Comparison of ENCODE assay signal across 9 mouse cellular contexts in genomic region chr2:151999669-152000290, GRCm38 (mm10). TPM values are rescaled to one million over a fixed set of nuclear protein-coding genes. Genes with fewer than 3 reads are reported as not detected.
DNase-seq lines count a peak whose midpoint lies in the region; ATAC-seq and TF ChIP-seq lines count a peak whose summit lies in the region.
"Had no signal": no experiment of that assay in that cellular context is flagged by ENCODE, and none has a peak within 500 bp of the region (broad histone marks: within the 10 kb centered on the region; RNA-seq: fewer than 3 reads in every experiment).

No protein-coding gene starts in this region.

- peaks cover 6% of the 10 kb centered on the region; the same call in 1 of the 2 replicates for H3K4me1 ChIP-seq in heart, embryonic 11.5 days (ENCODE audit: control insufficient read depth, insufficient read depth, low read length)
- H3K4me1 ChIP-seq in embryonic facial prominence, embryonic 10.5 days, result peaks cover 39% of the 10 kb centered on the region
- peaks cover 18% of the 10 kb centered on the region for H3K4me1 ChIP-seq in kidney, postnatal 0 days (replicated peaks; ENCODE audit: insufficient read depth, low read length)

- no peak for DNase-seq in heart, postnatal 4 days
- DNase-seq in embryonic facial prominence, embryonic 10.5 days (ENCODE audit: low spot score), result peak; percentile 27
- peak; percentile 50 for DNase-seq in kidney, postnatal 0 days (ENCODE audit: low spot score)
- peak; percentile 74 for DNase-seq in lung, postnatal 36 days
- no peak for DNase-seq in cerebellum, adult 9-11 months
- DNase-seq in layer of hippocampus, adult 8-10 months (ENCODE audit: low spot score in 2 of 2), result no peak
- DNase-seq: midbrain, embryonic 14.5 days had no signal

- no peaks in the 10 kb centered on the region for H3K36me3 ChIP-seq in heart, embryonic 11.5 days (ENCODE audit: control insufficient read depth, insufficient read depth, low read length)
- H3K36me3 ChIP-seq in embryonic facial prominence, embryonic 10.5 days (replicated peaks), result no peaks in the 10 kb centered on the region
- no peaks in the 10 kb centered on the region for H3K36me3 ChIP-seq in kidney, postnatal 0 days (ENCODE audit: insufficient read depth, low read length)

- H3K9ac ChIP-seq in heart, embryonic 11.5 days (ENCODE audit: low read depth, low read length), result no peak overlapping the region; the same call in 1 of the 2 replicates
- H3K9ac ChIP-seq in kidney, postnatal 0 days (ENCODE audit: low read depth, low read length), result 0 out of 2 replicates have a peak overlapping the region, but pooled peaks have one; percentile 35

- H3K27ac ChIP-seq in heart, embryonic 11.5 days (ENCODE audit: low read depth, low read length), result no peak overlapping the region
- peak overlapping the region; percentile 19; the same call in 1 of the 2 replicates for H3K27ac ChIP-seq in embryonic facial prominence, embryonic 10.5 days (replicated peaks)
- 0 out of 2 replicates have a peak overlapping the region, but pooled peaks have one; percentile 13 for H3K27ac ChIP-seq in kidney, postnatal 0 days

- H3K27me3 ChIP-seq in heart, embryonic 11.5 days (ENCODE audit: control insufficient read depth, insufficient read depth, low read length), result peaks cover 63% of the 10 kb centered on the region
- peaks cover 80% of the 10 kb centered on the region for H3K27me3 ChIP-seq in embryonic facial prominence, embryonic 10.5 days (replicated peaks; ENCODE audit: low read depth, poor library complexity, severe bottlenecking)
- H3K27me3 ChIP-seq in kidney, postnatal 0 days (ENCODE audit: insufficient read depth, low read length), result no peaks in the 10 kb centered on the region

- no peaks in the 10 kb centered on the region for H3K9me3 ChIP-seq in heart, embryonic 11.5 days (replicated peaks; ENCODE audit: control insufficient read depth, low read length)
- no peaks in the 10 kb centered on the region for H3K9me3 ChIP-seq in embryonic facial prominence, embryonic 10.5 days
- no peaks in the 10 kb centered on the region for H3K9me3 ChIP-seq in kidney, postnatal 0 days (replicated peaks; ENCODE audit: low read length)

- no peak overlapping the region for H3K4me3 ChIP-seq in heart, embryonic 11.5 days (ENCODE audit: low read depth, low read length)
- H3K4me3 ChIP-seq in embryonic facial prominence, embryonic 10.5 days, result peak overlapping the region; percentile 25; the same call in 1 of the 2 replicates
- H3K4me3 ChIP-seq in kidney, postnatal 0 days (replicated peaks; ENCODE audit: low read depth, low read length), result peak overlapping the region; percentile 11; the same call in 1 of the 2 replicates

- peak overlapping the region; percentile 27 for H3K4me2 ChIP-seq in heart, embryonic 11.5 days
- H3K4me2 ChIP-seq in kidney, postnatal 0 days (ENCODE audit: low read length), result peak overlapping the region; percentile 41

- no peak for ATAC-seq in heart, embryonic 11.5 days (replicated peaks; ENCODE audit: insufficient number of reproducible peaks, low FRiP score, low TSS enrichment)
- peak; percentile 47 for ATAC-seq in kidney, postnatal 0 days (replicated peaks; ENCODE audit: low FRiP score, low read depth)
- no peak for ATAC-seq in megakaryocyte, adult 5-6 weeks (ENCODE audit: poor library complexity, severe bottlenecking)

- whole genome bisulfite sequencing in heart, embryonic 11.5 days (ENCODE audit: insufficient replicate concordance), result 8% methylated on average over 20 of the region's 20 CpGs
- WGBS in embryonic facial prominence, embryonic 10.5 days, result 3% methylated on average over 20 of the region's 20 CpGs
- WGBS in kidney, postnatal 0 days, result 11% methylated on average over 20 of the region's 20 CpGs

- TF ChIP-seq CTCF in kidney, postnatal 0 days (IDR thresholded peaks at IDR 0.05; ENCODE audit: low read depth), result peak; percentile 26

RNA-seq across cellular contexts. Expression of gene Slc52a3, which starts 3.5 kb away (rescaled TPM):
- 0.80 and 0.86 TPM in 2 replicates for polyA plus RNA-seq in heart, embryonic 11.5 days (2014; fragmentation: Nextera tagmentation; extraction: Ambion mirVana)
- total RNA-seq in heart, postnatal 4 days (2021), result 1 to 10 TPM; 1.4 to 1.5 TPM
- polyA plus RNA-seq in embryonic facial prominence, embryonic 10.5 days (2016; fragmentation: Nextera tagmentation; extraction: Ambion mirVana), result 0.63 and 0.80 TPM in 2 replicates
- 24.5 and 27.1 TPM in 2 replicates for polyA plus RNA-seq in kidney, postnatal 0 days (2015; fragmentation: Nextera tagmentation; extraction: Ambion mirVana)
- total RNA-seq in megakaryocyte, adult 5-6 weeks (2015), result 1.0 and 1.4 TPM in 2 replicates
- total RNA-seq in megakaryocyte, adult 5-6 weeks (2017), result 0.07 and 0.53 TPM in 2 replicates
- total RNA-seq in layer of hippocampus, adult 8-10 months (2022), result 1 to 10 TPM; 2.1 to 3.9 (median 2.1) TPM

RNA-seq across cellular contexts. Expression of gene Fam110a, which starts 19.8 kb away (rescaled TPM):
- polyA plus RNA-seq in heart, embryonic 11.5 days (2014; fragmentation: Nextera tagmentation; extraction: Ambion mirVana), result 9.7 and 10.5 TPM in 2 replicates
- 1 to 10 TPM; 8.2 to 8.6 TPM for total RNA-seq in heart, postnatal 4 days (2021)
- 48.4 and 55.0 TPM in 2 replicates for polyA plus RNA-seq in embryonic facial prominence, embryonic 10.5 days (2016; fragmentation: Nextera tagmentation; extraction: Ambion mirVana)
- polyA plus RNA-seq in kidney, postnatal 0 days (2015; fragmentation: Nextera tagmentation; extraction: Ambion mirVana), result 29.0 and 31.1 TPM in 2 replicates
- total RNA-seq in megakaryocyte, adult 5-6 weeks (2015), result 7.8 and 14.8 TPM in 2 replicates
- total RNA-seq in megakaryocyte, adult 5-6 weeks (2017), result 6.0 and 8.6 TPM in 2 replicates
- 1 to 10 TPM; 5.9 to 8.0 (median 7.2) TPM for total RNA-seq in layer of hippocampus, adult 8-10 months (2022)

Comparison
In these comparisons a context has a peak if more than half of its experiments do, and no peak if none do; other contexts are left out.
1. DNase-seq: peak in embryonic facial prominence, embryonic 10.5 days (single experiment), kidney, postnatal 0 days (single experiment) and lung, postnatal 36 days (single experiment); none in heart, postnatal 4 days (single experiment), cerebellum, adult 9-11 months (single experiment) and layer of hippocampus, adult 8-10 months (0 of 2).